Mouse (Mus musculus): ENCODE data around the gene Ccpg1os.

Ccpg1os gene

GRCm38 (mm10) chr9:72983066-72983465 is 2.1 kb downstream of the Ccpg1os start:
- DNase-seq (ENCODE audit: low spot score): no peak

GRCm38 (mm10) chr9:72975242-72975641 is 9.9 kb downstream of the Ccpg1os start:
- no peak for DNase-seq (ENCODE audit: low spot score)

- no peak for DNase-seq (ENCODE audit: low spot score)
Observed at GRCm38 (mm10) chr9:72974734-72975133, 10.4 kb downstream of the Ccpg1os start.

DNA sequence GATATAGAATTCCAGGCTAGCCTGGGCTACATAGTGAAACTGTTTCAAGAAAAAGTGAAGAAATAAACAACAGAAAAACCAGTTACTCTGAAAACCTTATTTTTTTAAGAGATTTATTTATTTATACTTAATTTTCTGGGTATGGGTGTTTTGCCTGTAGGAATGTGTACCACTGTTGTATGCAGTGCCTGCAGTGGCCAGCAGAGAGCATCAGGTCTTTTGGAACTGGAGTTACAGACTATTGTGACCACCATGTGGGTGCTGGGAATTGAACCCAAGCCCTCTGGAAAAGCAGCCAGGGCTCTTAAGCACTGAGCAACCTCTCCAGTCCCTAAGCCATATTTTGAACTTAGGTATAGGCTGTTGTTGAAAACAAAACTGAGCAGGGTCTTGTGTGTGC is 12.2 kb downstream of the Ccpg1os start:
- no peak for DNase-seq (ENCODE audit: low spot score)

- no peak for DNase-seq (ENCODE audit: low spot score)
Observed at GRCm38 (mm10) chr9:72972435-72972834, 12.7 kb downstream of the Ccpg1os start.

DNA sequence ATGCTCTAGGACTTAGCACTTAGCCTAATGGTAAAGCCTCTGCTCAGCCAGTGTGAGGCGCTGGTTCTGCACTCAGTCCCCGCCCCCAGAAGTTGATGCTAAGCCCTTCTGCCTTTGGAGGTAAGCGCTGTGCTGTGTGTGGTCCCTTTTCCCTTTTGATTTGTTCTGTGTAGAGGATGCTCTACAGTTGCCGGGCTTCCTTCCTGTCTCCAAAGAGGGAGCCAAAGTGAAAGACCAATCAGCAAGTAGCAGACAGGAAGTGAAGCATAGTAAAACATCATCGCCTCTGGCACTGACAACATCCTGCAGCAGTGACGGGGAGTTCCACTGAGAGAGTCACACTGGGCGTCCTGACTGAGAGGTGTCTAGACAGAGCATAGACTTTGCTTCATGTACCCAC is 15.3 kb downstream of the Ccpg1os start:
- no peak for DNase-seq (ENCODE audit: low spot score)

DNA sequence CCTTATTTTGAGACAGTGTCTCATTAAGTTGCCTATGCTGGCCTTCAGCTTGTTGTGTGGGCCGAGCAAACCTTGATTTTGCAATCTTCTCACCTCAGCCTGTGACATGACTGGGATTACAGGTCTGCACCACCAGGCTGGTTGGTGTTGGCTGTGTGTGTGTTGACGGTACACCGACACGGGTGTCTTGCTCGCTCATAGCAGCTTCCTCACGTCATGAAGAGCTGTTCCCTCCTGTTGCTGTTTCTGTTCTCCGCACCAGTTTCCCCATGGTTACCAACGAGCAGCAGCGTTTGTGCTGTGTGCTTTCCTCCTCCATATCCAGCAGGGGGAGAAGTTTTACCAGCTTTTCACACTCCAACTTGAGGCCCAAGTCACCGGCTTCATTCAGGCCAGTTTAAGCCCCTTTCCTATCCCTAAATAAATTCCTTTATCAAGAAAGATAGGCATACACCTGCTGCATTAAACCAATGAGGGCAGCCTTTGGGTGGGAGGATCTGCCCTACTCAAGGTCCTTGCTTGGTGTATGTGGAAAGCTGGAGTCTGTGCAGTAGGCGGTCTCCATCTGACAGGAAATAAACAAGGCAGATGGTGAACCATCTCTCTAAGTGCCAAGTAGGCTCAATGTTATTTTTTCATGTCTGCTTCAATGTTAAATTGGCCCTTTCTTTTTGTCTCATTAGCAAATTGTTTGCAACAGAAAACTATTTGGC is 16.7 kb downstream of the Ccpg1os start:
- no peak for DNase-seq (ENCODE audit: low spot score)

DNA sequence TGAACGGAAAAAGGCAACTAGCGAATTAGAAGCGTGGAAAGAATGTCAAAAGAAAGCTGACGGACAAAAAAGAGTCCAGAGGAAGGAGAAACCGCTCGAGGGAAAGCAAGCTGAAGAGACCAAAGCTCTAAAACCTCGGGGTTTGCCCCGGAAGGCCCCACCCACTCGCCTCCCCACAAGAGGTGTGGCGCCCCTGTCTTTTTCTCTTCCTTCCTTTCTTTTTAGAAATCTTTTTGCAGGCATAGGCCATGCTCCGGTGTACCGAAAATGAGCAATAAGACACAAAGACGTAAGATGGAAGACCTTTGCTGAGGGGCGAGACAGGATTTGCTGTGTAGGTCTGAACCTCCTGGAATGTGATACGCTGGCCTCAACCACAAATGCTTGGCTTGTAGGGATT is 23.2 kb downstream of the Ccpg1os start:
- DNase-seq (ENCODE audit: low spot score): no peak

DNA sequence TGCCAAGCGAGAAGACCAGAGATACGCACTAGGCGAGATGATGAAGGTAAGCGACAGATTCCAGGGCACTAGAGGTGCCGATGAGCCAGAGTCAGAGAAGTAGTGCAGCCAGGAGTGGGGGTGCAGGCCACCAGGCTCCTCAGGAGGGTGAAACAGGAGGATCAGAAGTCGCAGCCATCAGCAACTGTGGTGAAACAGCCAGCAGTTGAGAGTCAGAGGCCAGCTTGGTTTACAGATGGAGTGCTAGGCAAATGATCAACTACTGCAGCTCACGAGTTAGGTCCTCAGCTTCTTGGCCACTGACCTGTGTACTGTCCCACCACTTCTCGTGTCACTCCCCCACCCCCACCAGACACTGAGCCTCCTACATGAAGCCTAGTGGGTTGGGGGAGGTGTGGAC is 23.8 kb downstream of the Ccpg1os start:
- no peak for DNase-seq (ENCODE audit: low spot score)

DNA sequence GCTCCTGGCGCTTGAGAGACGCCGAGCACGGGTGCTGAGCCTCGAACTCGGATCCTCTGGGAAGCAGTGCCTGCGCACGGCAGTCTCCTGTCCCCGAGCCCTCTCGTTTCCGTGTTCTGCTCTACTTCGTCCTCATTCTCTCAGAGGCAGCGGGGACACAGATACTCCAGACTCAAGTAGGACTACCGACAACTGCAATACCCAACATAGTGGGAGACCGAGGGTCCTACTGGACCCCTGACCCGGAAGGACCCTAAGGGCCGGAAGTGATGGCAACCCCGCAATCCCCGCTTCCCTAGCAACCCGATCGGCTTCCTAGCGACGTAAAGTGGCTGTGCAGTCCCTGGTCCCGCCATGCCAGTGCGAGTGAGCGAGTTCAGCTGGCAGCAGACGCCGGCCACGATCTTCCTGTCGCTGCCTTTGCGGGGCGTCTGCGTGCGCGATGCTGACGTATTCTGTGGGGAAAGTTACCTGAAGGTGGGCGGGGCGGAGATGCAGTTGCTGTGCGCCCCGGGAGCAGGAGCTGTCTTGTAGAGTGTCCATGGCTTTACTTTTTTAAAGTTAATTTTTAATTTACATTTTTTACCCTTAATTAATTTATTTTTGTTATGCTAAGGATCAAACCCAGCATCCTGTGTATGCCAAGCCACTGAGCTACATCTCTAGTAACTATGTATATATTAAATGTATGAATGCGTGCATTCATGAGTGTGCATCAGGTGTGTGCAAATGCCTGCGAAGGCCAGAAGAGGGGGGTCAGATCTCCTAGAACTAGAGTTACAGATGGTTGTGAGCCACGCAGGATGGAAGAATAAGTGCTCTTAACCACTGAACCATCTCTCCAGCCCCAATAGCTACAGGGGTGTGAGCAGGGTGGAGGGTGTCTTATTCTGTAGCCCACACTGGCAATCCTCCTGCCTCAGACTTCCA is 26.4 kb downstream of the Ccpg1os start, which contains the start of the genes Dyx1c1 and Gm44503:
Dyx1c1 (plus strand) TSS at position 265 of the 930 bp plus-strand sequence.
Gm44503 (plus strand) TSS at position 332 of the 930 bp plus-strand sequence.
- no peak for DNase-seq (ENCODE audit: low spot score)

GRCm38 (mm10) chr9:72955546-72955945 is 29.6 kb downstream of the Ccpg1os start:
- DNase-seq (ENCODE audit: low spot score): no peak

DNA sequence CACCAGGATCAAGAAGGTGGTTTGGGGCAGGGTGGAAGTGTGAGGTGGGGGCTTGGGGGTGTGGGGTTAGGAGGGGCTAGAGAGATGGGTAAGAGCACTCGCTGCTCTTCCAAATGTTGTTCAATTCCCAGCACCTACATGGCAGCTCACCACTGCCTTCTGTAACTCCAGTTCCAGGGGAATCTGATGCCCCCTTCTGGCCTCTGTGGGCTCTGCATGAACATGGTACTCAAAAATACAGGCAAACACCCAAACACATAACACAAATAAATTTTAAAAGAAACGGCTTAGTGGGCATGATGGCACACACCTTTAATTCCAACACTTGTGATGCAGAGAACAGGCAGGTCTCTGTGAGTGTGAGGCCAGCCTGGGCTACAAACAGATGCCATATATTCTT is 30.4 kb downstream of the Ccpg1os start:
- no peak for DNase-seq (ENCODE audit: low spot score)

DNA sequence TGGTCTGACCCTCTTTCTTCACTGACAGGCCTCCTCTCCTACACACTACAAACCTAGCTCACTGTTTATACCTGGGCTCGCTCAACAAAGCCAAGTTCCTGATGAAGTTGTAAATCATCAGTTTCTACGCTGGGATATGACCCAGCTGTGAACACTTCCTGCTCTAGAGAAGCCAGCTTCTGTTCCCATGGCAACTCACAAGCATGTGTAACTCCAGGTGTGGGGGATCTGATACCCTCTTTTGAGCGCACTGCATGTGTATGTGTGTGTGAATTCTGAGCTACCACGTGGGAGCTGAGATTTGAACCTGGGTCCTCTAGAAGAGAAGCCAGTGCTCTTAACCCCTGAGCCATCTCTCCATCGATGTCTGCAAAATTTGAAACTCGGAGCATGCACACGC is 35.6 kb downstream of the Ccpg1os start:
- DNase-seq (ENCODE audit: low spot score): no peak

- DNase-seq (ENCODE audit: low spot score): no peak
Observed at GRCm38 (mm10) chr9:72947010-72947409, 38.2 kb downstream of the Ccpg1os start.

DNA sequence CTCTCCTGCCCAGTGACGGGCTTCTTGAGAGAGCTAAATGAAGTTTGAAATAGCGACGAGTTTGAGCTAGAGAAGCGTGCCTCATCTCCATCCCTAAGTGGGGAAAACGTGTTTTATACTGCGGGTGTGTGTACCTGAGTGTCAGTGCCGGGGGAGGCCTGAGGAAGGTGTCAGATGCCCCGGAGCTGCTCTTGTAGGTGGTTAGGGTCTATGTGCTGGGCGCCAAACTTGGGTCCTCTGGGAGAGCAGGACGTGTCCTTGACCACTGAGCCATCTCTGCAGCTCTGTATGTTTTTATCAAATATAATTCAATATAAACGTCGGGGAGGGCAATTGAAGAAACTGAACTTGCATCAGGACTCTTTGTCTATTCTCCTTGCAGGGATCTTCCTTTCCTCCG is 40.9 kb downstream of the Ccpg1os start:
- DNase-seq (ENCODE audit: low spot score): no peak

- no peak for DNase-seq (ENCODE audit: low spot score)
Observed at GRCm38 (mm10) chr9:72943424-72943823, 41.8 kb downstream of the Ccpg1os start.

DNA sequence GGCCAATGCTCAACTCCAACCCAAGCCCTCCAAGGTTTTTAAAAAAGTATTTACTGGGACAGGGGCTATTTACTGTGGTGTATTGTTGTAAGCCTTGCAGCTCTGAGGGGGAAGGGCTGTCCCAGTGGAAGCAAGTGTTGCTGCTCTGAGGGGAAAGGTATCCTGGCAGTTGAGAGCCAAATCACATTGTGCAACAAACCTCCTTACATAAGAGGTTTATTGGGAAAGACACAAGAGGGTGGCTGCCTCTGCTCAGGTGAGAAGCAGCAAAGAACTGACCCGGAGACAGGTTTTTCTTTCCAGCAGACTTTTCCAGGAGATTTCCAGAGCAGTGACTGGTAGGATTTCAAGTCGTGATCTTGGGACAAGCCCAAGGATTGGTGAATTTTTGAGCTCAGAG is 48.9 kb downstream of the Ccpg1os start:
- no peak for DNase-seq (ENCODE audit: low spot score)

GRCm38 (mm10) chr9:72935309-72935708 is 49.9 kb downstream of the Ccpg1os start:
- DNase-seq (ENCODE audit: low spot score): no peak

GRCm38 (mm10) chr9:72931166-72931790 is 53.9 kb downstream of the Ccpg1os start:
- no peak for DNase-seq (ENCODE audit: low spot score)
